Mouse (Mus musculus): ENCODE results near the gene Tnf. TPM values are rescaled to one million over a fixed set of nuclear protein-coding genes. Genes with fewer than 3 reads are reported as not detected.

Tnf gene
- total and polyA plus RNA-seq, 3 experiments, result 18.8 to 25.2 (median 20.8) TPM

DNA sequence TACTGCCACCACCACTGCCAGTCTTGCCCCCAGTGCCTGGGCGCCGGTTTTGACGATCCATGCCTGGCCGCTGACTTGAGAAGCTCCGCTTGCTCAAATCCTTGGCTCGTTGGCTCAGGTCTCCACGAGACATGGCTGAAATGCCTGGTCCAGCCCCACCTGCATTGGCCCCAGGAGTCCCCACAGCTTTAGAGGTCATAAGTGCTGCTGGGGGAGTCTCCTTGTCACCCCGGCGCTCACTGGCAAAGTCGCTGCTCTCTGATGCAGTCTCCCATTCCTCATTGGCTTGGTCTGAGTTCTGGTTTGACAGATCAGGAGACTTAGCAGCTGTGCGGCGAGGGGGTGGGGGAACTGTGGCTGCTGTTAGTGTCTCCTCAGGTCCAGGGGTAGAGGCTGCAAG is 46.4 kb downstream of the Tnf start:
- no peaks in the 10 kb centered on the region for H3K9me3 ChIP-seq (replicated peaks; ENCODE audit: low read length)
- peaks cover 92 to 94% of the 10 kb centered on the region in 2 experiments for H3K36me3 ChIP-seq (replicated peaks in 1 of 2; ENCODE audit: control insufficient read depth in 1 of 2, insufficient read depth in 1 of 2, low read length in 1 of 2)
- H3K4me2 ChIP-seq (ENCODE audit: insufficient read depth, low read depth, poor library complexity, severe bottlenecking), result no peak overlapping the region
- peaks cover 26% of the 10 kb centered on the region for H3K79me2 ChIP-seq (replicated peaks; ENCODE audit: control insufficient read depth, extremely low read depth, insufficient read depth, poor library complexity, severe bottlenecking)
- no peak overlapping the region for H3K4me3 ChIP-seq (replicated peaks in 1 of 3; ENCODE audit: low read depth in 2 of 3, low read length in 2 of 3, poor library complexity in 1 of 3)
- TF ChIP-seq MXI1 (IDR thresholded peaks at IDR 0.05; ENCODE audit: low read depth, low read length) (no peak), KAT2A (IDR thresholded peaks at IDR 0.05; ENCODE audit: insufficient replicate concordance, low read length) (no peak), EP300 (IDR thresholded peaks at IDR 0.05; ENCODE audit: low read length) (no peak), HCFC1 (IDR thresholded peaks at IDR 0.05; ENCODE audit: low read depth, low read length) (no peak), PAX5 (IDR thresholded peaks at IDR 0.05; ENCODE audit: low read length) (no peak), CTCF (conservative IDR thresholded peaks at IDR 0.05 in 1 of 2, IDR thresholded peaks at IDR 0.05 in 1 of 2; ENCODE audit: low read depth in 2 of 2, low read length in 2 of 2) (no peak), ZMIZ1 (IDR thresholded peaks at IDR 0.05; ENCODE audit: low read depth, low read length) (no peak), CHD1 (IDR thresholded peaks at IDR 0.05; ENCODE audit: low read depth, low read length) (no peak), USF1 (IDR thresholded peaks at IDR 0.05; ENCODE audit: low read depth, low read length) (no peak), SIN3A (IDR thresholded peaks at IDR 0.05; ENCODE audit: low read length) (no peak), USF2 (conservative IDR thresholded peaks at IDR 0.05; ENCODE audit: low read depth, low read length) (no peak)
- dilution Hi-C loops (cut with MboI; ENCODE audit: extremely low pct_ligation_motif_present, extremely low pct_unique_long_range_greater_than_20kb, low sequenced_read_pairs), result no loop called here
- in situ Hi-C loops (cut with MboI; ENCODE audit: low pct_ligation_motif_present, low pct_unique_long_range_greater_than_20kb, low sequenced_read_pairs), result no loop called here
- H3K4me1 ChIP-seq (ENCODE audit: control insufficient read depth in 1 of 2, insufficient read depth in 2 of 2), result no peaks in the 10 kb centered on the region
- H3K27ac ChIP-seq (ENCODE audit: insufficient read depth, low read depth), result no peak overlapping the region
- DNase-seq (ENCODE audit: extremely low read depth), result no peak
- no peak overlapping the region for H3K9ac ChIP-seq (ENCODE audit: insufficient read depth, low read depth)
- H3K27me3 ChIP-seq (replicated peaks), result no peaks in the 10 kb centered on the region

DNA sequence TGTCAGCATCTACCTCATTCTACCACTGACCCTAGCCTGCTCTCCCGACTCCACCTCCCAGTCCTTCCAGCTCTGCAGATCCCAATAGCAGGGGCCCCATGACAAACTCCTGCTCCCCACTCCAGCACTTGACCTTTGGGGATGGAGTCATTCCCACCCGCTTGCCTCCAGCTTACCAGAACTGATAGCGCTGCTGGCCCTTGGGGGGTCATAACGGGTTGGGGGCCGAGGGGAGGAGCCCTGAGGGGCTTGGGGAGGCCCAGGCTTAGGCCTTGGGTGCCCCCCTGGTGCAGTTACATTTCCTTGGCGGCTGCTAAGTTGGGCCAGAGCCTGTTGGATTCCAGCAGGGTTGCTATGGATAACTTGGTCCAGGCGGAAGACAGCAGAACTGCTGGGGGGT is 47.2 kb downstream of the Tnf start:
- Histone ChIP-seq H3K4me3 (replicated peaks in 1 of 3; ENCODE audit: low read depth in 2 of 3, low read length in 2 of 3, poor library complexity in 1 of 3) (no peak overlapping the region), H3K4me1 (ENCODE audit: control insufficient read depth in 1 of 2, insufficient read depth in 2 of 2) (no peaks in the 10 kb centered on the region), H3K79me2 (replicated peaks; ENCODE audit: control insufficient read depth, extremely low read depth, insufficient read depth, poor library complexity, severe bottlenecking) (peaks cover 18% of the 10 kb centered on the region), H3K4me2 (ENCODE audit: insufficient read depth, low read depth, poor library complexity, severe bottlenecking) (no peak overlapping the region), H3K36me3 (replicated peaks in 1 of 2; ENCODE audit: control insufficient read depth in 1 of 2, insufficient read depth in 1 of 2, low read length in 1 of 2) (peaks cover 93 to 94% of the 10 kb centered on the region in 2 experiments), H3K27me3 (replicated peaks) (no peaks in the 10 kb centered on the region), H3K27ac (ENCODE audit: insufficient read depth, low read depth) (no peak overlapping the region), H3K9me3 (replicated peaks; ENCODE audit: low read length) (no peaks in the 10 kb centered on the region), H3K9ac (ENCODE audit: insufficient read depth, low read depth) (no peak overlapping the region)
- in situ Hi-C loops (cut with MboI; ENCODE audit: low pct_ligation_motif_present, low pct_unique_long_range_greater_than_20kb, low sequenced_read_pairs), result no loop called here
- TF ChIP-seq CTCF (conservative IDR thresholded peaks at IDR 0.05 in 1 of 2, IDR thresholded peaks at IDR 0.05 in 1 of 2; ENCODE audit: low read depth in 2 of 2, low read length in 2 of 2) (no peak), MEF2A (IDR thresholded peaks at IDR 0.05; ENCODE audit: borderline replicate concordance, low read depth, low read length) (no peak)
- dilution Hi-C loops (cut with MboI; ENCODE audit: extremely low pct_ligation_motif_present, extremely low pct_unique_long_range_greater_than_20kb, low sequenced_read_pairs), result no loop called here
- no peak for DNase-seq (ENCODE audit: extremely low read depth)

DNA sequence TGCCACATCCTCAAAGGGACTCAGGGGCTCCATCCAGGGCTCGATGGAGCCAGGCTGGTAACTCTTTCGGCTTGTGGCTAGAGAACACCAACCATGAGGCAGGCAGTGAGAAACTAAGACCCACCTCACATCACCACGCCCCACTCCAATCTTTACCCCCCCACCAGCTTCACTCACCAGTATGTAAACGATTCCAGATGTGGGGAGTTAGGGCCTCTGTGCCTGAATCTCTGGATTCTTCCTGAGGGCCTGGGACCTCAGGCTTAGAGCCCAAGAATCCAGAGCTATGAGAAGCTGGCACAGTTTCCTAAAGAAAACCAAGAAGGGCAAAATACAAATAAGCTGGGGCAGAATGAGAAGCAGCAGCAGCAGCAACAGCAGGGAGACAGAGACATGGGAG is 47.9 kb downstream of the Tnf start:
- Histone ChIP-seq H3K9me3 (replicated peaks; ENCODE audit: low read length) (no peaks in the 10 kb centered on the region), H3K4me2 (ENCODE audit: insufficient read depth, low read depth, poor library complexity, severe bottlenecking) (no peak overlapping the region), H3K79me2 (replicated peaks; ENCODE audit: control insufficient read depth, extremely low read depth, insufficient read depth, poor library complexity, severe bottlenecking) (peaks cover 11% of the 10 kb centered on the region), H3K36me3 (replicated peaks in 1 of 2; ENCODE audit: control insufficient read depth in 1 of 2, insufficient read depth in 1 of 2, low read length in 1 of 2) (peaks cover 91 to 93% of the 10 kb centered on the region in 2 experiments), H3K4me1 (ENCODE audit: control insufficient read depth in 1 of 2, insufficient read depth in 2 of 2) (no peaks in the 10 kb centered on the region), H3K27ac (ENCODE audit: insufficient read depth, low read depth) (no peak overlapping the region), H3K9ac (ENCODE audit: insufficient read depth, low read depth) (no peak overlapping the region), H3K27me3 (replicated peaks) (no peaks in the 10 kb centered on the region), H3K4me3 (replicated peaks in 1 of 3; ENCODE audit: low read depth in 2 of 3, low read length in 2 of 3, poor library complexity in 1 of 3) (no peak overlapping the region)
- DNase-seq (ENCODE audit: extremely low read depth), result no peak
- TF ChIP-seq MYC (IDR thresholded peaks at IDR 0.05; ENCODE audit: low read depth, low read length) (no peak), TBP (conservative IDR thresholded peaks at IDR 0.05; ENCODE audit: low read depth, low read length) (no peak)
- in situ Hi-C loops (cut with MboI; ENCODE audit: low pct_ligation_motif_present, low pct_unique_long_range_greater_than_20kb, low sequenced_read_pairs) (no loop called here), dilution Hi-C loops (cut with MboI; ENCODE audit: extremely low pct_ligation_motif_present, extremely low pct_unique_long_range_greater_than_20kb, low sequenced_read_pairs) (no loop called here)

Data from CH12.LX (cell line).